Mouse (Mus musculus): Measurements from ENCODE around the gene Pacrg.

GRCm38 (mm10) chr17:10562871-10563270 lies 277.2 kb downstream of the Pacrg start:
- TF ChIP-seq CTCF (IDR thresholded peaks at IDR 0.05; ENCODE audit: low read depth) (no peak), EP300 (IDR thresholded peaks at IDR 0.05; ENCODE audit: low read depth) (no peak)
